Comparison of ENCODE assay signal across 8 mouse cellular contexts in the genomic region with DNA sequence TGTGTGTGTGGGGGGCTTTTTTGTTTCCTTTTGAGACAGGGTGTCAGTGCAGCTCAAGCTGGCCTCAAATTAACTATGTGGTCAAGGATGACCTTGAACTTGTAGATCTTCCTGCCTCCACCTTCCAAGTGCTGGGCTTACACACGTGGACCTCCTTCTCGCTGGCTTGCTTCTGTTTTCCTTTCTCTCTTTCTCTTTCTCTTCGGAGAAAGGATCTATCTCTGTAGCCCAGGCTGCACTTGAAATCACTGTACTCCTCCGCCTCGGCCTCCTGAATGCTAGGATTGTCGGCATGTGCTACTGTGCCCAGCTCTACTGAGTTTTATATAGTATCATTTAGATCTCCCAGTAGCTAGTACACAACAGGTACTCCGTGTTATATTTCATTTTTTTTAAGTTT. TPM values are rescaled to one million over a fixed set of nuclear protein-coding genes. Genes with fewer than 3 reads are reported as not detected.
DNase-seq lines count a peak whose midpoint lies in the region; ATAC-seq and TF ChIP-seq lines count a peak whose summit lies in the region.

No protein-coding gene starts in this region.

- H3K9me3 ChIP-seq in heart, embryonic 15.5 days (replicated peaks), result no peaks in the 10 kb centered on the region
- H3K9me3 ChIP-seq in hindbrain, embryonic 12.5 days (replicated peaks), result no peaks in the 10 kb centered on the region
- H3K9me3 ChIP-seq in midbrain, embryonic 13.5 days, result no peaks in the 10 kb centered on the region
- H3K9me3 ChIP-seq in lung, postnatal 0 days (ENCODE audit: low read length), result no peaks in the 10 kb centered on the region

- DNase-seq in heart, postnatal 14 days, result no peak
- DNase-seq in MEL-GATA-1-ER (ENCODE audit: extremely low read depth, low read depth), result peak; percentile 61
- no peak for DNase-seq in spleen, postnatal 4 days (ENCODE audit: low spot score in 2 of 2)
- no peak for DNase-seq in gastrocnemius, postnatal 25 days
- DNase-seq in lung, postnatal 0 days (ENCODE audit: low spot score), result no peak

- TF ChIP-seq EP300 in lung, postnatal 0 days (IDR thresholded peaks at IDR 0.05), result no peak

- peak overlapping the region; percentile 16; the same call in 1 of the 2 replicates for H3K4me3 ChIP-seq in heart, embryonic 15.5 days
- H3K4me3 ChIP-seq in hindbrain, embryonic 12.5 days, result peak overlapping the region; percentile 87
- H3K4me3 ChIP-seq in midbrain, embryonic 13.5 days (replicated peaks), result peak overlapping the region; percentile 82
- no peak overlapping the region for H3K4me3 ChIP-seq in lung, postnatal 0 days (ENCODE audit: low read depth, low read length)

- TF ChIP-seq CTCF in lung, postnatal 0 days (IDR thresholded peaks at IDR 0.05), result no peak

- peaks cover 9% of the 10 kb centered on the region for H3K4me1 ChIP-seq in heart, embryonic 15.5 days (replicated peaks)
- H3K4me1 ChIP-seq in hindbrain, embryonic 12.5 days, result peaks cover 4% of the 10 kb centered on the region
- H3K4me1 ChIP-seq in midbrain, embryonic 13.5 days (replicated peaks), result peaks cover 14% of the 10 kb centered on the region
- H3K4me1 ChIP-seq in lung, postnatal 0 days (ENCODE audit: insufficient read depth, low read depth, low read length), result peaks cover 3% of the 10 kb centered on the region; the same call in 1 of the 2 replicates

- peak overlapping the region; percentile 93 for H3K4me2 ChIP-seq in heart, embryonic 15.5 days
- peak overlapping the region; percentile 76 for H3K4me2 ChIP-seq in hindbrain, embryonic 12.5 days (replicated peaks)
- H3K4me2 ChIP-seq in midbrain, embryonic 13.5 days (replicated peaks), result peak overlapping the region; percentile 80
- no peak overlapping the region for H3K4me2 ChIP-seq in lung, postnatal 0 days (replicated peaks; ENCODE audit: low read depth, low read length)

- peaks cover 4% of the 10 kb centered on the region; the same call in 1 of the 2 replicates for H3K27me3 ChIP-seq in heart, embryonic 15.5 days
- no peaks in the 10 kb centered on the region for H3K27me3 ChIP-seq in hindbrain, embryonic 12.5 days
- H3K27me3 ChIP-seq in midbrain, embryonic 13.5 days, result no peaks in the 10 kb centered on the region
- H3K27me3 ChIP-seq in lung, postnatal 0 days (replicated peaks; ENCODE audit: insufficient read depth, low read length), result 0 out of 2 replicates have a peak, but pooled peaks cover 4% of the 10 kb centered on the region

- no peaks in the 10 kb centered on the region for H3K36me3 ChIP-seq in heart, embryonic 15.5 days
- peaks cover 5% of the 10 kb centered on the region for H3K36me3 ChIP-seq in hindbrain, embryonic 12.5 days
- H3K36me3 ChIP-seq in midbrain, embryonic 13.5 days, result peaks cover 19% of the 10 kb centered on the region
- H3K36me3 ChIP-seq in lung, postnatal 0 days (ENCODE audit: insufficient read depth, low read length), result no peaks in the 10 kb centered on the region

- 42% methylated on average over 7 of the region's 7 CpGs for WGBS in heart, embryonic 15.5 days
- WGBS in hindbrain, embryonic 12.5 days, result 29% methylated on average over 7 of the region's 7 CpGs
- 20% methylated on average over 7 of the region's 7 CpGs for WGBS in midbrain, embryonic 13.5 days
- 58% methylated on average over 7 of the region's 7 CpGs for WGBS in lung, postnatal 0 days

- no peak for ATAC-seq in heart, embryonic 15.5 days (replicated peaks; ENCODE audit: insufficient number of reproducible peaks, insufficient read depth, low FRiP score, low read depth)
- ATAC-seq in hindbrain, embryonic 12.5 days (ENCODE audit: low FRiP score), result no peak
- ATAC-seq in midbrain, embryonic 13.5 days, result no peak
- no peak for ATAC-seq in lung, postnatal 0 days

- H3K27ac ChIP-seq in heart, embryonic 15.5 days, result no peak overlapping the region
- no peak overlapping the region for H3K27ac ChIP-seq in hindbrain, embryonic 12.5 days
- H3K27ac ChIP-seq in midbrain, embryonic 13.5 days, result no peak overlapping the region
- no peak overlapping the region for H3K27ac ChIP-seq in lung, postnatal 0 days (ENCODE audit: low read length)

- H3K9ac ChIP-seq in heart, embryonic 15.5 days, result no peak overlapping the region
- 0 out of 2 replicates have a peak overlapping the region, but pooled peaks have one; percentile 15 for H3K9ac ChIP-seq in hindbrain, embryonic 12.5 days
- peak overlapping the region; percentile 37; the same call in 1 of the 2 replicates for H3K9ac ChIP-seq in midbrain, embryonic 13.5 days (replicated peaks)
- no peak overlapping the region for H3K9ac ChIP-seq in lung, postnatal 0 days (replicated peaks; ENCODE audit: low read depth)

- intact Hi-C loops in heart, postnatal 14 days (cut with DNase I), result no loop called here

RNA-seq across cellular contexts. Expression of gene Cenpv, which starts 1.5 kb away (rescaled TPM):
- 17.1 and 22.1 TPM in 2 replicates for polyA plus RNA-seq in heart, embryonic 15.5 days (2015; fragmentation: Nextera tagmentation; extraction: Ambion mirVana)
- 10 to 100 TPM; 16.8 to 20.0 TPM for total RNA-seq in heart, postnatal 14 days (2021)
- 47.2 and 51.6 TPM in 2 replicates for polyA plus RNA-seq in hindbrain, embryonic 12.5 days (2016; fragmentation: Nextera tagmentation; extraction: Ambion mirVana)
- polyA plus RNA-seq in midbrain, embryonic 13.5 days (2015; fragmentation: Nextera tagmentation; extraction: Ambion mirVana), result 52.8 and 65.6 TPM in 2 replicates
- total RNA-seq in gastrocnemius, postnatal 25 days (2021), result 10 to 100 TPM; 18.9 to 24.0 TPM
- 5.4 and 6.4 TPM in 2 replicates for polyA plus RNA-seq in lung, postnatal 0 days (2015; fragmentation: Nextera tagmentation; extraction: Ambion mirVana)

RNA-seq across cellular contexts. Expression of gene Ubb, which starts 13.4 kb away (rescaled TPM):
- 2,445 and 2,567 TPM in 2 replicates for polyA plus RNA-seq in heart, embryonic 15.5 days (2015; fragmentation: Nextera tagmentation; extraction: Ambion mirVana)
- 100 to 1,000 TPM; 658 to 665 TPM for total RNA-seq in heart, postnatal 14 days (2021)
- polyA plus RNA-seq in hindbrain, embryonic 12.5 days (2016; fragmentation: Nextera tagmentation; extraction: Ambion mirVana), result 3,674 and 3,736 TPM in 2 replicates
- 4,691 and 4,901 TPM in 2 replicates for polyA plus RNA-seq in midbrain, embryonic 13.5 days (2015; fragmentation: Nextera tagmentation; extraction: Ambion mirVana)
- 100 to 1,000 TPM; 692 to 747 TPM for total RNA-seq in gastrocnemius, postnatal 25 days (2021)
- polyA plus RNA-seq in lung, postnatal 0 days (2015; fragmentation: Nextera tagmentation; extraction: Ambion mirVana), result 2,346 and 2,640 TPM in 2 replicates

RNA-seq across cellular contexts. Expression of gene Trpv2, which starts 36.7 kb away (rescaled TPM):
- 4.2 and 6.4 TPM in 2 replicates for polyA plus RNA-seq in heart, embryonic 15.5 days (2015; fragmentation: Nextera tagmentation; extraction: Ambion mirVana)
- total RNA-seq in heart, postnatal 14 days (2021), result 1 to 10 TPM; 3.4 to 4.5 TPM
- 10.8 and 14.3 TPM in 2 replicates for polyA plus RNA-seq in hindbrain, embryonic 12.5 days (2016; fragmentation: Nextera tagmentation; extraction: Ambion mirVana)
- polyA plus RNA-seq in midbrain, embryonic 13.5 days (2015; fragmentation: Nextera tagmentation; extraction: Ambion mirVana), result 20.7 TPM in 2 replicates
- 1 to 10 TPM in 1 of 2 experiments, under 1 TPM in 1; 0.97 to 1.5 TPM for total RNA-seq in gastrocnemius, postnatal 25 days (2021)
- 6.1 and 6.2 TPM in 2 replicates for polyA plus RNA-seq in lung, postnatal 0 days (2015; fragmentation: Nextera tagmentation; extraction: Ambion mirVana)

Comparison
In these comparisons a context has a peak if more than half of its experiments do, and no peak if none do; other contexts are left out.
1. H3K9ac ChIP-seq: peak in hindbrain, embryonic 12.5 days (single experiment) and midbrain, embryonic 13.5 days (single experiment); none in heart, embryonic 15.5 days (single experiment) and lung, postnatal 0 days (single experiment).